Mouse (Mus musculus): ENCODE measurements around the gene Ptafr. TPM values are rescaled to one million over a fixed set of nuclear protein-coding genes. Genes with fewer than 3 reads are reported as not detected.
"Not testable (repeated sequence)": the region's sequence is repeated elsewhere in the genome, so short reads cannot be mapped to it uniquely, and the experiment has no call there.

Gene Ptafr
- polyA plus RNA-seq, 1 experiment = not detected

- H3K4me2 ChIP-seq (ENCODE audit: low read depth) = no peak overlapping the region
- H3K4me3 ChIP-seq = no peak overlapping the region
- H3K36me3 ChIP-seq (ENCODE audit: control insufficient read depth, insufficient read depth) = no peaks in the 10 kb centered on the region
- TF ChIP-seq MAX (IDR thresholded peaks at IDR 0.05; ENCODE audit: low read depth) (no peak), SRF (IDR thresholded peaks at IDR 0.05; ENCODE audit: control insufficient read depth, insufficient read length, low read depth) (no peak), CEBPB (IDR thresholded peaks at IDR 0.05; ENCODE audit: insufficient read depth, poor library complexity, severe bottlenecking) (no peak), TCF3 (IDR thresholded peaks at IDR 0.05; ENCODE audit: insufficient read length, low read depth) (no peak), MYOG (IDR thresholded peaks at IDR 0.05; ENCODE audit: control insufficient read depth in 1 of 3, insufficient read depth in 1 of 3, insufficient read length in 2 of 3, low read depth in 2 of 3) (no peak), REST (IDR thresholded peaks at IDR 0.05; ENCODE audit: insufficient read depth, insufficient read length) (no peak), POLR2A (IDR thresholded peaks at IDR 0.05; ENCODE audit: insufficient read length, low read depth) (no peak), TCF12 (IDR thresholded peaks at IDR 0.05; ENCODE audit: insufficient read depth, poor library complexity, severe bottlenecking) (no peak), POLR2AphosphoS2 (IDR thresholded peaks at IDR 0.05; ENCODE audit: insufficient read length, low read depth) (no peak), MYOD1 (IDR thresholded peaks at IDR 0.05; ENCODE audit: control insufficient read depth in 1 of 3, insufficient read length in 2 of 3, low read depth in 2 of 3) (no peak), USF1 (IDR thresholded peaks at IDR 0.05; ENCODE audit: low read depth) (no peak), E2F4 (IDR thresholded peaks at IDR 0.05; ENCODE audit: insufficient read depth) (no peak)
- H3K79me2 ChIP-seq (ENCODE audit: control insufficient read depth, insufficient read depth) = no peaks in the 10 kb centered on the region
- H3ac ChIP-seq (ENCODE audit: control insufficient read depth, insufficient read length) = no peak overlapping the region
- no peaks in the 10 kb centered on the region for H3K27me3 ChIP-seq (ENCODE audit: control insufficient read depth, insufficient read depth, insufficient read length)
Measured at GRCm38 (mm10) chr4:132594191-132594590, 30.3 kb downstream of the Ptafr start.

GRCm38 (mm10) chr4:132598861-132599260 lies 35.0 kb downstream of the Ptafr start:
- Histone ChIP-seq H3K27me3 (ENCODE audit: control insufficient read depth, insufficient read depth, insufficient read length) (no peaks in the 10 kb centered on the region), H3K4me3 (no peak overlapping the region), H3K79me2 (ENCODE audit: control insufficient read depth, insufficient read depth) (no peaks in the 10 kb centered on the region), H3ac (ENCODE audit: control insufficient read depth, insufficient read length) (no peak overlapping the region), H3K4me2 (ENCODE audit: low read depth) (no peak overlapping the region), H3K36me3 (ENCODE audit: control insufficient read depth, insufficient read depth) (no peaks in the 10 kb centered on the region)
- TF ChIP-seq USF1 (IDR thresholded peaks at IDR 0.05; ENCODE audit: low read depth) (no peak), E2F4 (IDR thresholded peaks at IDR 0.05; ENCODE audit: insufficient read depth) (no peak), SRF (IDR thresholded peaks at IDR 0.05; ENCODE audit: control insufficient read depth, insufficient read length, low read depth) (no peak), CEBPB (IDR thresholded peaks at IDR 0.05; ENCODE audit: insufficient read depth, poor library complexity, severe bottlenecking) (no peak), MAX (IDR thresholded peaks at IDR 0.05; ENCODE audit: low read depth) (no peak), POLR2A (IDR thresholded peaks at IDR 0.05; ENCODE audit: insufficient read length, low read depth) (no peak), POLR2AphosphoS2 (IDR thresholded peaks at IDR 0.05; ENCODE audit: insufficient read length, low read depth) (no peak), TCF3 (IDR thresholded peaks at IDR 0.05; ENCODE audit: insufficient read length, low read depth) (no peak)

- no peak overlapping the region for H3K4me2 ChIP-seq (ENCODE audit: low read depth)
- no peaks in the 10 kb centered on the region for H3K79me2 ChIP-seq (ENCODE audit: control insufficient read depth, insufficient read depth)
- TF ChIP-seq MYOG (IDR thresholded peaks at IDR 0.05; ENCODE audit: control insufficient read depth in 1 of 3, insufficient read depth in 1 of 3, insufficient read length in 2 of 3, low read depth in 2 of 3) = no peak
- TF ChIP-seq MYOD1 (IDR thresholded peaks at IDR 0.05; ENCODE audit: control insufficient read depth in 1 of 3, insufficient read length in 2 of 3, low read depth in 2 of 3) = no peak
- TF ChIP-seq TCF3 (IDR thresholded peaks at IDR 0.05; ENCODE audit: insufficient read length, low read depth) = no peak
- no peak for TF ChIP-seq CEBPB (IDR thresholded peaks at IDR 0.05; ENCODE audit: insufficient read depth, poor library complexity, severe bottlenecking)
- no peak for TF ChIP-seq POLR2AphosphoS2 (IDR thresholded peaks at IDR 0.05; ENCODE audit: insufficient read length, low read depth)
- TF ChIP-seq USF1 (IDR thresholded peaks at IDR 0.05; ENCODE audit: low read depth) = no peak
- no peak overlapping the region for H3ac ChIP-seq (ENCODE audit: control insufficient read depth, insufficient read length)
- no peak overlapping the region for H3K4me3 ChIP-seq
- H3K27me3 ChIP-seq (ENCODE audit: control insufficient read depth, insufficient read depth, insufficient read length) = no peaks in the 10 kb centered on the region
- no peaks in the 10 kb centered on the region for H3K36me3 ChIP-seq (ENCODE audit: control insufficient read depth, insufficient read depth)
Measured at GRCm38 (mm10) chr4:132599764-132600163, 35.9 kb downstream of the Ptafr start.

GRCm38 (mm10) chr4:132600465-132600864 lies 36.6 kb downstream of the Ptafr start:
- Histone ChIP-seq H3K4me2 (ENCODE audit: low read depth) (no peak overlapping the region), H3K4me3 (no peak overlapping the region), H3ac (ENCODE audit: control insufficient read depth, insufficient read length) (no peak overlapping the region), H3K27me3 (ENCODE audit: control insufficient read depth, insufficient read depth, insufficient read length) (no peaks in the 10 kb centered on the region), H3K36me3 (ENCODE audit: control insufficient read depth, insufficient read depth) (no peaks in the 10 kb centered on the region), H3K79me2 (ENCODE audit: control insufficient read depth, insufficient read depth) (no peaks in the 10 kb centered on the region)
- no peak for TF ChIP-seq USF1 (IDR thresholded peaks at IDR 0.05; ENCODE audit: low read depth)
- no peak for TF ChIP-seq MYOD1 (IDR thresholded peaks at IDR 0.05; ENCODE audit: control insufficient read depth in 1 of 3, insufficient read length in 2 of 3, low read depth in 2 of 3)
- no peak for TF ChIP-seq CEBPB (IDR thresholded peaks at IDR 0.05; ENCODE audit: insufficient read depth, poor library complexity, severe bottlenecking)

- H3K79me2 ChIP-seq (ENCODE audit: control insufficient read depth, insufficient read depth); H3K4me3 ChIP-seq; H3ac ChIP-seq (ENCODE audit: control insufficient read depth, insufficient read length); H3K4me2 ChIP-seq (ENCODE audit: low read depth); H3K36me3 ChIP-seq (ENCODE audit: control insufficient read depth, insufficient read depth); H3K27me3 ChIP-seq (ENCODE audit: control insufficient read depth, insufficient read depth, insufficient read length): not testable (repeated sequence)
Measured at GRCm38 (mm10) chr4:132601242-132601641, 37.4 kb downstream of the Ptafr start.

GRCm38 (mm10) chr4:132603468-132603867 lies 39.6 kb downstream of the Ptafr start:
- TF ChIP-seq TCF12 (IDR thresholded peaks at IDR 0.05; ENCODE audit: insufficient read depth, poor library complexity, severe bottlenecking) = peak; percentile 33
- TF ChIP-seq TCF3 (IDR thresholded peaks at IDR 0.05; ENCODE audit: insufficient read length, low read depth) = peak; percentile 48
- TF ChIP-seq POLR2A (IDR thresholded peaks at IDR 0.05; ENCODE audit: insufficient read length, low read depth) = no peak
- TF ChIP-seq E2F4 (IDR thresholded peaks at IDR 0.05; ENCODE audit: insufficient read depth) = no peak
- no peak for TF ChIP-seq REST (IDR thresholded peaks at IDR 0.05; ENCODE audit: insufficient read depth, insufficient read length)
- peak in 2 of 3 experiments; percentile 36 to 80 for TF ChIP-seq MYOG (IDR thresholded peaks at IDR 0.05; ENCODE audit: control insufficient read depth in 1 of 3, insufficient read depth in 1 of 3, insufficient read length in 2 of 3, low read depth in 2 of 3)
- TF ChIP-seq MAX (IDR thresholded peaks at IDR 0.05; ENCODE audit: low read depth) = no peak
- no peak for TF ChIP-seq SRF (IDR thresholded peaks at IDR 0.05; ENCODE audit: control insufficient read depth, insufficient read length, low read depth)
- TF ChIP-seq MYOD1 (IDR thresholded peaks at IDR 0.05; ENCODE audit: control insufficient read depth in 1 of 3, insufficient read length in 2 of 3, low read depth in 2 of 3) = peak in 2 of 3 experiments; percentile 70 to 83
- TF ChIP-seq CEBPB (IDR thresholded peaks at IDR 0.05; ENCODE audit: insufficient read depth, poor library complexity, severe bottlenecking) = no peak
- no peak for TF ChIP-seq POLR2AphosphoS2 (IDR thresholded peaks at IDR 0.05; ENCODE audit: insufficient read length, low read depth)
- no peak for TF ChIP-seq USF1 (IDR thresholded peaks at IDR 0.05; ENCODE audit: low read depth)
- no peak overlapping the region for H3K4me3 ChIP-seq
- no peaks in the 10 kb centered on the region for H3K36me3 ChIP-seq (ENCODE audit: control insufficient read depth, insufficient read depth)
- H3ac ChIP-seq (ENCODE audit: control insufficient read depth, insufficient read length) = no peak overlapping the region
- no peak overlapping the region for H3K4me2 ChIP-seq (ENCODE audit: low read depth)
- no peaks in the 10 kb centered on the region for H3K79me2 ChIP-seq (ENCODE audit: control insufficient read depth, insufficient read depth)
- H3K27me3 ChIP-seq (ENCODE audit: control insufficient read depth, insufficient read depth, insufficient read length) = no peaks in the 10 kb centered on the region
